19 mouse cellular contexts compared by ENCODE assay signal in genomic region chr4:99959308-99959707, GRCm38 (mm10).
"Had no signal": no experiment of that assay in that cellular context is flagged by ENCODE, and none has a peak within 500 bp of the region (broad histone marks: within the 10 kb centered on the region; RNA-seq: fewer than 3 reads in every experiment).

No protein-coding gene starts in this region.

- H3K27me3 ChIP-seq: kidney, embryonic 15.5 days; limb, embryonic 12.5 days; limb, embryonic 15.5 days had no signal

- H3K4me2 ChIP-seq: kidney, embryonic 15.5 days; limb, embryonic 12.5 days; limb, embryonic 15.5 days; liver, embryonic 11.5 days; lung, embryonic 14.5 days; midbrain, embryonic 11.5 days had no signal

- H3K9ac ChIP-seq: kidney, embryonic 15.5 days; limb, embryonic 12.5 days; limb, embryonic 15.5 days; liver, embryonic 14.5 days; liver, postnatal 0 days; lung, embryonic 14.5 days had no signal

- H3K4me3 ChIP-seq: kidney, embryonic 15.5 days; limb, embryonic 12.5 days; limb, embryonic 15.5 days had no signal

- H3K27ac ChIP-seq: kidney, embryonic 15.5 days; limb, embryonic 12.5 days; limb, embryonic 15.5 days; liver, embryonic 14.5 days had no signal

- H3K9me3 ChIP-seq: kidney, embryonic 15.5 days; limb, embryonic 12.5 days; limb, embryonic 15.5 days had no signal

- H3K4me1 ChIP-seq: limb, embryonic 15.5 days had no signal

- ATAC-seq: liver, postnatal 0 days had no signal

- DNase-seq: kidney, adult 8-10 months; kidney, postnatal 10 days; kidney, postnatal 36 days; left cerebral cortex, postnatal 4 days; liver, postnatal 0 days; lung, embryonic 14.5 days; lung, postnatal 10 days; lung, postnatal 4 days; midbrain, embryonic 14.5 days; right cerebral cortex, adult 18-20 months; right cerebral cortex, postnatal 14 days; right cerebral cortex, postnatal 4 days; thymus, postnatal 25 days had no signal
